28 mouse cellular contexts compared by ENCODE assay signal in the genomic region with DNA sequence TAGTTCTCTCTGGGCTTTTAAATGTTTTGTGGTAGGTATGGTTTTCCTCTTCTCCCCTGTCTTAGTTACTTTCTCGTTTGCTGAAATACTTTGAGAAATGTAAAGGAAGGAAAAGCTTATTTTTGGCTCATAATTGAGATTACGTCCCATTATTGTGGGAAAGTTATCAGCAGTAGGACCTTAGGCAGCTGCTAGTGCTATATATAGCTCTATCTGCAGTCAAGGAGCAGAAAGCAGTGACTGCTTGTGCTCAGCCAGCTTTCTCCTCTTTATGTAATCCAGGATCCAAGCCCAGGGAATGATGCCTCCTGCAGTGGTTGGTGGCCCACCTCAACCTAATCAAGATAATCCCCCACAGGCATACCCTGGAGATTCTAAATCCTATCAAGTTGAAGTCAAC. TPM values are rescaled to one million over a fixed set of nuclear protein-coding genes. Genes with fewer than 3 reads are reported as not detected.
DNase-seq lines count a peak whose midpoint lies in the region; ATAC-seq and TF ChIP-seq lines count a peak whose summit lies in the region.
"Had no signal": no experiment of that assay in that cellular context is flagged by ENCODE, and none has a peak within 500 bp of the region (broad histone marks: within the 10 kb centered on the region; RNA-seq: fewer than 3 reads in every experiment).

No protein-coding gene starts in this region.

- H3K36me3 ChIP-seq in megakaryocyte, embryonic 14.5 days (replicated peaks; ENCODE audit: low read length): peaks cover 6% of the 10 kb centered on the region
- H3K36me3 ChIP-seq in heart, postnatal 0 days (replicated peaks; ENCODE audit: control insufficient read depth, insufficient read depth, low read length): no peaks in the 10 kb centered on the region
- H3K36me3 ChIP-seq: kidney, embryonic 15.5 days; limb, embryonic 13.5 days; lung, embryonic 15.5 days had no signal

- no peak for ATAC-seq in megakaryocyte, adult 5-6 weeks (ENCODE audit: poor library complexity, severe bottlenecking)
- ATAC-seq in heart, postnatal 0 days (ENCODE audit: insufficient read depth, low read depth): peak; percentile 44; the same call in 1 of the 2 replicates
- ATAC-seq: CD4-positive, CD25-positive, alpha-beta regulatory T cell, adult 4 months; forebrain, embryonic 14.5 days; hindbrain, embryonic 16.5 days had no signal

- H3K27ac ChIP-seq in heart, postnatal 0 days (ENCODE audit: low read depth): peak overlapping the region; percentile 55
- H3K27ac ChIP-seq: kidney, embryonic 15.5 days; layer of hippocampus, adult 2 months; left cerebral cortex, adult 2 months; limb, embryonic 13.5 days; lung, embryonic 15.5 days; stomach, postnatal 0 days had no signal

- peak overlapping the region; percentile 3 for H3K4me3 ChIP-seq in megakaryocyte, embryonic 14.5 days (replicated peaks)
- H3K4me3 ChIP-seq in heart, postnatal 0 days (ENCODE audit: low read depth, low read length): no peak overlapping the region
- H3K4me3 ChIP-seq: kidney, embryonic 15.5 days; layer of hippocampus, adult 2 months; left cerebral cortex, adult 2 months; limb, embryonic 13.5 days; lung, embryonic 15.5 days had no signal

- no peak for TF ChIP-seq CTCF in heart, postnatal 0 days (IDR thresholded peaks at IDR 0.05; ENCODE audit: low read depth)

- peaks cover 43% of the 10 kb centered on the region for H3K4me1 ChIP-seq in megakaryocyte, embryonic 14.5 days
- peaks cover 15% of the 10 kb centered on the region for H3K4me1 ChIP-seq in heart, postnatal 0 days (ENCODE audit: control insufficient read depth, insufficient read depth)
- H3K4me1 ChIP-seq: kidney, embryonic 15.5 days had no signal

- intact Hi-C loops in heart, postnatal 36 days (cut with DNase I): no loop called here
- intact Hi-C loops in left cerebral cortex, postnatal 36 days (cut with DNase I): no loop called here

- H3K9ac ChIP-seq in heart, postnatal 0 days (replicated peaks; ENCODE audit: low read depth, low read length): no peak overlapping the region
- H3K9ac ChIP-seq: kidney, embryonic 15.5 days; limb, embryonic 13.5 days; lung, embryonic 15.5 days had no signal

- DNase-seq in heart, adult 18-20 months: peak; percentile 27 to 31
- DNase-seq in heart, postnatal 36 days: no peak
- DNase-seq in heart, postnatal 0 days (ENCODE audit: low spot score): peak; percentile 46
- peak; percentile 21 for DNase-seq in skeletal muscle tissue, adult 2 months (ENCODE audit: low read depth, low spot score)
- no peak for DNase-seq in left cerebral cortex, postnatal 36 days (ENCODE audit: low spot score in 2 of 2)
- no peak for DNase-seq in urinary bladder, adult 2 months (ENCODE audit: low spot score)
- DNase-seq: adrenal gland, postnatal 25 days; cerebellum, adult 18-20 months; cerebellum, postnatal 14 days; kidney, adult 18-20 months; kidney, postnatal 36 days; midbrain, embryonic 14.5 days; right cerebral cortex, postnatal 25 days; spleen, adult 18-20 months; thymus, adult 2 months; thymus, postnatal 36 days had no signal

- TF ChIP-seq EP300 in heart, postnatal 0 days (IDR thresholded peaks at IDR 0.05; ENCODE audit: low read depth): peak; percentile 27; the same call in 1 of the 2 replicates

- H3K27me3 ChIP-seq in megakaryocyte, embryonic 14.5 days (replicated peaks): no peaks in the 10 kb centered on the region
- H3K27me3 ChIP-seq in heart, postnatal 0 days (ENCODE audit: control insufficient read depth, insufficient read depth, low read length): no peaks in the 10 kb centered on the region
- H3K27me3 ChIP-seq: kidney, embryonic 15.5 days; limb, embryonic 13.5 days; lung, embryonic 15.5 days had no signal

- 5% methylated on average over 2 of the region's 2 CpGs for WGBS in heart, postnatal 0 days

- H3K9me3 ChIP-seq in megakaryocyte, embryonic 14.5 days: no peaks in the 10 kb centered on the region
- no peaks in the 10 kb centered on the region for H3K9me3 ChIP-seq in heart, postnatal 0 days (replicated peaks; ENCODE audit: control insufficient read depth, low read length)
- H3K9me3 ChIP-seq: kidney, embryonic 15.5 days; limb, embryonic 13.5 days; lung, embryonic 15.5 days had no signal

- H3K4me2 ChIP-seq in heart, postnatal 0 days (ENCODE audit: low read depth, low read length): peak overlapping the region; percentile 18; the same call in 1 of the 2 replicates
- H3K4me2 ChIP-seq: kidney, embryonic 15.5 days; limb, embryonic 13.5 days; liver, embryonic 11.5 days; lung, embryonic 15.5 days had no signal

RNA-seq across cellular contexts. Expression of a gene that starts 24.5 kb away (rescaled TPM):
- 10 to 100 TPM; 12.7 to 14.9 TPM for total RNA-seq in heart, adult 18-20 months (2021)
- total RNA-seq in heart, postnatal 36 days (2021): 10 to 100 TPM; 19.9 to 20.5 TPM
- polyA plus RNA-seq in megakaryocyte, embryonic 14.5 days (2012; ENCODE audit: insufficient read depth, low replicate concordance): 1.6 TPM in 1 of 2 replicates, not detected in the other
- 5.1 and 10.1 TPM in 2 replicates for total RNA-seq in megakaryocyte, adult 5-6 weeks (2015)
- total RNA-seq in megakaryocyte, adult 5-6 weeks (2017): 23.9 and 27.7 TPM in 2 replicates
- 10.2 and 15.0 TPM in 2 replicates for total RNA-seq in heart, postnatal 0 days (2014; rRNA removed; ENCODE audit: low replicate concordance)
- polyA plus RNA-seq in heart, postnatal 0 days (2015; fragmentation: Nextera tagmentation; extraction: Ambion mirVana): 13.2 and 16.5 TPM in 2 replicates
- total RNA-seq in left cerebral cortex, postnatal 36 days (2021): 10 to 100 TPM; 21.3 to 31.9 TPM
- polyA plus RNA-seq in urinary bladder, adult 2 months (2012; rRNA removed): 9.9 and 10.9 TPM in 2 replicates

Comparison
In these comparisons a context has a peak if more than half of its experiments do, and no peak if none do; other contexts are left out.
1. DNase-seq: peak in heart, adult 18-20 months (2 of 2), heart, postnatal 0 days (single experiment) and skeletal muscle tissue, adult 2 months (single experiment); none in heart, postnatal 36 days (0 of 2), left cerebral cortex, postnatal 36 days (0 of 2) and urinary bladder, adult 2 months (single experiment).